Mouse (Mus musculus): Measurements from ENCODE around the gene Zbtb16. TPM values are rescaled to one million over a fixed set of nuclear protein-coding genes. Genes with fewer than 3 reads are reported as not detected.

Zbtb16 gene
- total and polyA plus RNA-seq, 3 experiments = 0.34 to 3.0 (median 0.90) TPM

GRCm38 (mm10) chr9:48783292-48783691 lies 52.7 kb downstream of the Zbtb16 start:
- DNase-seq (ENCODE audit: extremely low read depth) = no peak
- Histone ChIP-seq H3K79me2 (replicated peaks; ENCODE audit: control insufficient read depth, extremely low read depth, insufficient read depth, poor library complexity, severe bottlenecking) (no peaks in the 10 kb centered on the region), H3K4me3 (replicated peaks in 1 of 3; ENCODE audit: low read depth in 2 of 3, low read length in 2 of 3, poor library complexity in 1 of 3) (no peak overlapping the region), H3K9ac (ENCODE audit: insufficient read depth, low read depth) (no peak overlapping the region), H3K9me3 (replicated peaks; ENCODE audit: low read length) (no peaks in the 10 kb centered on the region), H3K4me2 (ENCODE audit: insufficient read depth, low read depth, poor library complexity, severe bottlenecking) (no peak overlapping the region; the same call in 1 of the 2 replicates), H3K27ac (ENCODE audit: insufficient read depth, low read depth) (no peak overlapping the region), H3K36me3 (replicated peaks in 1 of 2; ENCODE audit: control insufficient read depth in 1 of 2, insufficient read depth in 1 of 2, low read length in 1 of 2) (peaks cover 0 to 6% of the 10 kb centered on the region in 2 experiments), H3K4me1 (ENCODE audit: control insufficient read depth in 1 of 2, insufficient read depth in 2 of 2) (peaks cover 10 to 20% of the 10 kb centered on the region in 2 experiments; a peak in 3 of 4 replicates), H3K27me3 (replicated peaks) (no peaks in the 10 kb centered on the region)
- in situ Hi-C loops (cut with MboI; ENCODE audit: low pct_ligation_motif_present, low pct_unique_long_range_greater_than_20kb, low sequenced_read_pairs) (no loop called here), dilution Hi-C loops (cut with MboI; ENCODE audit: extremely low pct_ligation_motif_present, extremely low pct_unique_long_range_greater_than_20kb, low sequenced_read_pairs) (no loop called here)
- TF ChIP-seq MAX (IDR thresholded peaks at IDR 0.05; ENCODE audit: low read length) (no peak), BHLHE40 (IDR thresholded peaks at IDR 0.05; ENCODE audit: low read depth, low read length) (0 out of 2 replicates have a peak, but pooled peaks have one; percentile 13), SMC3 (IDR thresholded peaks at IDR 0.05; ENCODE audit: low read depth, low read length) (no peak)

GRCm38 (mm10) chr9:48782284-48783060 lies 53.5 kb downstream of the Zbtb16 start:
- Histone ChIP-seq H3K9ac (ENCODE audit: insufficient read depth, low read depth) (no peak overlapping the region), H3K4me3 (replicated peaks in 1 of 3; ENCODE audit: low read depth in 2 of 3, low read length in 2 of 3, poor library complexity in 1 of 3) (no peak overlapping the region), H3K79me2 (replicated peaks; ENCODE audit: control insufficient read depth, extremely low read depth, insufficient read depth, poor library complexity, severe bottlenecking) (no peaks in the 10 kb centered on the region), H3K36me3 (replicated peaks in 1 of 2; ENCODE audit: control insufficient read depth in 1 of 2, insufficient read depth in 1 of 2, low read length in 1 of 2) (peaks cover 0 to 6% of the 10 kb centered on the region in 2 experiments), H3K27ac (ENCODE audit: insufficient read depth, low read depth) (no peak overlapping the region), H3K27me3 (replicated peaks) (no peaks in the 10 kb centered on the region), H3K4me2 (ENCODE audit: insufficient read depth, low read depth, poor library complexity, severe bottlenecking) (no peak overlapping the region), H3K4me1 (ENCODE audit: control insufficient read depth in 1 of 2, insufficient read depth in 2 of 2) (peaks cover 10 to 20% of the 10 kb centered on the region in 2 experiments; a peak in 3 of 4 replicates), H3K9me3 (replicated peaks; ENCODE audit: low read length) (no peaks in the 10 kb centered on the region)
- TF ChIP-seq ELF1 (IDR thresholded peaks at IDR 0.05; ENCODE audit: low read depth, low read length) = no peak
- TF ChIP-seq HCFC1 (IDR thresholded peaks at IDR 0.05; ENCODE audit: low read depth, low read length) = no peak
- no peak for TF ChIP-seq ZKSCAN1 (IDR thresholded peaks at IDR 0.05; ENCODE audit: borderline replicate concordance, low read depth, low read length)
- TF ChIP-seq CHD1 (IDR thresholded peaks at IDR 0.05; ENCODE audit: low read depth, low read length) = no peak
- TF ChIP-seq ETS1 (conservative IDR thresholded peaks at IDR 0.05; ENCODE audit: low read depth, low read length) = no peak
- TF ChIP-seq USF2 (conservative IDR thresholded peaks at IDR 0.05; ENCODE audit: low read depth, low read length) = no peak
- no peak for TF ChIP-seq E2F4 (IDR thresholded peaks at IDR 0.05; ENCODE audit: insufficient replicate concordance, low read depth, low read length)
- TF ChIP-seq POLR2AphosphoS2 (IDR thresholded peaks at IDR 0.05; ENCODE audit: low read depth, low read length) = no peak
- no peak for TF ChIP-seq POLR2A (IDR thresholded peaks at IDR 0.05; ENCODE audit: low read depth, low read length)
- no peak for TF ChIP-seq MAX (IDR thresholded peaks at IDR 0.05; ENCODE audit: low read length)
- TF ChIP-seq MAFK (IDR thresholded peaks at IDR 0.05; ENCODE audit: insufficient replicate concordance, low read length) = no peak
- TF ChIP-seq GABPA (IDR thresholded peaks at IDR 0.05; ENCODE audit: insufficient replicate concordance, low read depth, low read length) = no peak
- no peak for TF ChIP-seq TBP (conservative IDR thresholded peaks at IDR 0.05; ENCODE audit: low read depth, low read length)
- TF ChIP-seq JUND (conservative IDR thresholded peaks at IDR 0.05; ENCODE audit: low read depth, low read length) = no peak
- TF ChIP-seq USF1 (IDR thresholded peaks at IDR 0.05; ENCODE audit: low read depth, low read length) = no peak
- dilution Hi-C loops (cut with MboI; ENCODE audit: extremely low pct_ligation_motif_present, extremely low pct_unique_long_range_greater_than_20kb, low sequenced_read_pairs) (no loop called here), in situ Hi-C loops (cut with MboI; ENCODE audit: low pct_ligation_motif_present, low pct_unique_long_range_greater_than_20kb, low sequenced_read_pairs) (no loop called here)
- DNase-seq (ENCODE audit: extremely low read depth) = no peak
